Mouse (Mus musculus) MEL (cell line): ENCODE measurements at regions not wholly inside any gene's neighbourhood (a gene's known extent, or its start where the extent isn't known, plus 50 kb on each side); places are given as distances from the start of the nearest gene placed in this dataset.

Source experiments
- GABPA ChIP-seq: IDR thresholded peaks from 2 replicates; pipeline ENCODE4 v1.6.1; 2012; ENCODE audit warnings: low read depth, mild to moderate bottlenecking, inconsistent platforms, low read length, improper control_type of control experiment, moderate library complexity
- RAD21 ChIP-seq: IDR thresholded peaks from 2 replicates; pipeline ENCODE4 v1.6.1; 2011; ENCODE audit warnings: mild to moderate bottlenecking, low read depth, low read length, improper control_type of control experiment

DNA sequence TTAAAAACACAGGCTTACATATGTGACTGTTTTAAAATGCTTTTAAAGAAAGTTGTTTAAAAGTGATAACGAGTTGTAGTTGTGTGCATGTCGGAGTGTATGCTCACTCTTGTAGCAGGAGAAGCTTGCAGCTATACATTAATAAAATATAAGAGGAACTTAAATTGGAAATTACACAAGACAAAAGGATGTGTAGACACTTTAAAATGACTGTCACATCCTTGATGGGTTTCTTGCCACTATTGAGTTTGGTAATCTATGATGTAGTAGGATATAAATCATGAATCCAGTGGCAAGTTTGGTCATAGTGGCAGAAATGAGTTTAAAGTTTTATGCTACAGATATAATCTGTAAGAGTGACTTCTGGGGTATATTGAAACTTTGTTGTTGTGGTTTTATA, 504.3 kb downstream of the Plcl1 start:
- TF ChIP-seq GABPA (no peak), RAD21 (no peak)
